Mouse (Mus musculus): Measurements from ENCODE around the gene Gm17660.

The Gm17660 gene

DNA sequence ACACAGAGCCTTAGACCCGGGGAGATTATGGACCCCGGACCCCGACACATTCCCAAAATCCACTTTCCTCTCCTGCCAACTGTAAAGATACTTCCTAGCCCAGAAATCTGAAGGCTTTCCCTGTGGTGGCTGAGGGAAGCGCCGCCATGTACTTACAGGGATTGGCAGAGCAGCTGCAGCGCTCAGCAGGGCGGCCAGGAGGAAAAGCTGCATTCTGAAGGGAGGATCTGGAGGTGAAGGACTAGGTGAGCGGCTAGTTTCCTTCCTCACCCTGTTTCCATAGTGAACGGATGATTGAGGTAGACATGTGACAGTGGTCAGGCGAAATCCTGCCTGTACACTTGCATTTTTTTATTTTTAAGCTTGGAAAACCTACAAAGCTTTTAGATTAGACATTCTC is 1.0 kb downstream of the Gm17660 start:
- no peak for DNase-seq

DNA sequence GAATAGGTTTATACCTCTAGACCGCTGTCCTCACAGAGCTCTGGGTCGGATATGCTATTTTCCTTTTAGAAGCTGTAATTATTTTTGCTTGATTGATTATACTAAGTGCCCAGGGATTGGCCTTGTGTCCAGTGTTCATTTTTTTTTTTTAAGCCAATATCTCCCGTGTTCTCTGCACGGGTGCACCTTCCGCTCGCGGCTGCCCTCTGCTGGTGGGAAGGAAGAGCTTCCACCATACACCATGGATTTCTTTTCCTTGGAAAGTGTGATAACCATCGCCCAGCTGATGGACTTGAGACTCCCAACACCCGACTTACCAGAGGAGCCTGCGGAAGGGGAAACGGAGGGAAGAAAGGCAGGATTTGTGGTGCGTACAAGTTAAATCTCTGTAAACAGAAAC is 3.0 kb downstream of the Gm17660 start:
- peak; percentile 57 for DNase-seq

DNA sequence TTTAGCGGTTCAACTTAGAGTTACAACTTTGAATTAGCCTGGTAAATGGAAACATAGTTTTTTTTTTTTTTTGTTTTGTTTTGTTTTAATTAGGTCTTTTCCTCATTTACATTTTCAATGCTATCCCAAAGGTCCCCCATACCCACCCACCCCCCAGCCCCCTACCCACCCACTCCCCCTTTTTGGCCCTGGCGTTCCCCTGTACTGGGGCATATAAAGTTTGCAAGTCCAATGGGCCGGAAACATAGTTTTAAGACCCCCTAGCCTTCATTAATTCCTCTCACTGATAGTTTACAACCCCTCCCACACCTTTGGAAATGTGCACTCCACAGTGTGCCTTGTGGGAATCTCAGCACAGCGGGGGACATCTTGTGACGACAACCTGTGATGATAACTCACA is 3.8 kb downstream of the Gm17660 start:
- no peak for DNase-seq

DNA sequence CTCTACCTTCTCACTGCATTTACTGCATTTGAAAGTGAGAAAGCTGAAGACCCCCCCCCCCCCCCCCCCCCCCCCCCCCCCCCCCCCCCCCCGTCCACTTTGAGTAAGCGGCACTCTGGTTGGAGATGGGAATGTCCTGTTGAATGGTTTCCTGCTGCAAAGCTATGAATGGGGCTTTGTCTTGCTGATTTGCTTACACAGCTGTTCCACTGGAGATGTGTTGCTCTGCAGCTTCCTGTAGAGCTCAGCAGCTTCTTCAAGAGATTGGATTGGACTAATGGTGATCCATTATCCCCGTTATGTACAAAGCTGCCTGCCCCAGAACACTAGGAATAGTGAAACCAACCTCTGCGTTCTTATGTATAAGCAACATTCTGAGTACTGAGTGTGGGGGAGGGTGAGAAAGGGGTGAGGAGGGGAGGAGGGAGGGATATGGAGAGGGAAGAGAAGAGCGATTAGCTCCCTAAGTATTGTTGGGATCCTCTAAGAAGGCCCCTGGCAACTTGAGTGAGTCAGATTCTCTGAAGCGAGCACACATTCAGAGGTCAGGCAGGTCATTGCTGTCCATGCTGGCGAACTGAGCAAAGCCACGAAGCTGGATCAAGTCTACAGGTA is 5.0 kb downstream of the Gm17660 start:
- no peak for DNase-seq

DNA sequence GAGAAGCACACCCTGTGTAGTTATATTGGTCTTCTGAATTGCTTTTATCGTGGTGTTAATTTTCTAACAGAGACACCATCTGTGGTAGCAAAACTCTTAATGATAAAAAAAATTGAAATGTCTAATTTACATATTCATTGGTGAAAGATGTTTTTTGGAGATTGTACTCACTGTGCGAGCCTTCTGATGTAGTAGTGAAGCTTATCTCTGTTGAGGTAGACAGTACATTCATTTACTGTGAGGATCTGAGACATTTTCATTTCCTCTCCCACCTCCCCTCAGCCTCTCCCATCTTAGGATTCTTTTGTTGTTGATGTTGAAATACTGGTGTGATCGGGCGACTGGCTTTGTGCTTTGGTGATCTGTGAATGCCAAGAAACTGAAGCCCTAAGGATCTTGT is 6.4 kb downstream of the Gm17660 start:
- no peak for DNase-seq

DNA sequence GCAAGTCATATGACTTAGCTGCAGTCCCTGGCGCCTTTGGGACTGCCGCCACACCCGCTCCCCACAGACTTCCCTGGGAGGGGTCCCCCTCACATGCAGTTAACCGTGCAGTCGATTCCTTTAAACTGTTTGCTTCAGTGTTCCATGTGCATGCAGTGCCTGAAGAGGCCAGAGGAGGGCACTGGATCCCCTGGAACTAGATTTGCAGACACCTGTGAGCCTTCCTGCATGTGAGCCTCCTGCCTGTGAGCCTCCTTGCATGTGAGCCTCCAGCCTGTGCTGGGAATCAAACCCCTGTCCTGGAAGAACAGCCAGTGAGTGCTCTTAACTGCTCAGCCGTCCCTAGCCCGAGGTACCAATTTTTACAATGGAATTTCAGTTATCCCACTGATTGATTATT is 8.7 kb downstream of the Gm17660 start:
- DNase-seq = no peak

DNA sequence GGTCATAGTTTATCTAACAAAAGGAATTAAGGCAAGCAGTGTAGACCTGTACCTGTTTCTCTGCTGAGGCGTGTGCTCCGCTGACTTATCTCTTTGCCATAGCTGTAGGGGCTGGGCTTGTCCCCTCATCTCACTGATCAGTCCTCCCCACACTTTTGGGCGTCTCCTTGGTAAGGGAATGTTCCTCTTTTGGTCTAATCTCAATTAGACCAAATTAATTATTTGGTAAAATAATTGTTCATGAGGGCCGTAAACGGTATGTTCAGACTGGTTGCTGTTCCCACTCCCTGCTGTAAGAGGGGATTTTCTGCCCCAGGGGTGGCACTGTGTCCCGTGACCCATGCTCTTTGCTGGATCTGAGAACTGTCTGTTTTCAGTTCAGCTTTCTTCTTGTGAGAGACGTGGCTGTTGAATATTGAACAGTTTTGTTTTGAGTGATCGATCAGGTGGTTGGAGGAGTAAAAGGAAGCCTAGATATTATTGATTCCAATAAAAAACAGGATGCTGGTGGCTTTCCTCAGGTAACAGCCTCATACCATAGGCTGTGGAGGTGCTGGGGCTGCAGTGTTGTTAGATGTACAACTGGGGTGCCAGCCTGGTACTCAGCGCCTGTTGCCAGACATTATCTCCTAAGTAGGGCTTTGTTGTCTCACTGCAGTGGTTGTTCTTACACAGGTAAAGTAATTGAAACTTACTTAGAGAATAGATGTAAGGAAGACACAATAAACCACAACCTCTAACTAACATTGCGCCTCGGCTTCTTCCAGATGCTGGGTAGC is 14.4 kb downstream of the Gm17660 start:
- DNase-seq = no peak

- no peak for DNase-seq
Measured at GRCm38 (mm10) chr5:104061936-104062772, 15.3 kb downstream of the Gm17660 start.

DNA sequence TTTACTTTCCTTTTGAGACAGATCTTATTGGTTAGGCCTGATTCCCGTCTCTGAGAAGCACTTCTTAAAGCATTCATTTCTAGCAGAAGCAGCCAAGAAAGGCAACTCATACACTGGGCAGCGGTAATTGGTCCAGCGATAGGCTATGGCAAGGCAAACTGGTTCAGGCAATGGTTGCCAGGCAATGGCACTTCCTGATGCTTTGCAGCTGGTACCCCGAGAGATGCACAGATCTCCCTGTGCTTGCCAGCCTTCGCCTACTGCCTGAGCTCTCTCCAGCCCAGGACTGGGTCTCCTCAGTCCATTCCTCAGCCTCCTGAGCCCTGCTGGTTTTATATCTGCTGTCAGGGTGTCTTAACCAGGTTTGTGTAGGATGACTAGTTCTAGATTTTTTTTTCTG is 17.0 kb downstream of the Gm17660 start:
- no peak for DNase-seq

GRCm38 (mm10) chr5:104059628-104060027 is 17.8 kb downstream of the Gm17660 start:
- DNase-seq = no peak

DNA sequence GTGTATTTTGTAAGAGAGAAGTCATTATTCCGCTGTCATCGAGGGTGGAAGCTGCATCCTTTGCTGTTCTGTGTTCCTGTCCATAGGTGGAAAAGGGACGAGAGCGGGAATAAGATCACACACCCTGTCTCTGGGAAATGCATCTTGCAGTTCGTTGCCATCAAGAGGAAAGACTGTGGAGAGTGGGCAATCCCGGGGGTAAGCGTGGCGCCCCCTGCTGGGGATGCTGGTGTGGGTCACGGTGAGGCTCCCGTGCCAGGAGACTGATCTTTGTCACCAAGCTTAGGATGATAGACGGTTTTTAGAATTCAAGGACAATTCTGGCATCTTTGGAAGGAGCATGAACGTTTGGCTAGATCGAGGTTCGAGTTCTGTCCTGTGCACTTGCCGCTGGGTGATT is 19.4 kb downstream of the Gm17660 start:
- DNase-seq = no peak

- DNase-seq = no peak
Measured at GRCm38 (mm10) chr5:104056295-104056694, 21.1 kb downstream of the Gm17660 start.

DNA sequence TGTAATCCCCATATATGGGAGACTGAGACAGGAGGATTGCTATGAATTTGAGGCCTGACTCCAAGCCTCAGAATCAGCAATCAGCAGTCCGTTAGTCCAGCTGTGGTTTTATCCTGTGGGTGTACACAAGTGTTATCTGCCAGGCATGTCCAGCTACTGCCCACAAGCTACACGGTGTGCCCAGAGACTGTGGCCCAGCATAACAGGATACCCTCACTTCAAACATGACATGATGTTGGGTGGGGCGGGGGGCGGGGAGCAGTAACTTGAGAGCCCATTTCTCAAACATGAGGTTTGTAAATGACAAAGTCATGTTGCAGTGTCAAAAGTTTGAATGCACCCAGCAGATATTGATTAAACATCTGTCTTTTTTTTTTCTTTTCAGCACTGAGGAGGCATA is 21.6 kb downstream of the Gm17660 start:
- DNase-seq = no peak

DNA sequence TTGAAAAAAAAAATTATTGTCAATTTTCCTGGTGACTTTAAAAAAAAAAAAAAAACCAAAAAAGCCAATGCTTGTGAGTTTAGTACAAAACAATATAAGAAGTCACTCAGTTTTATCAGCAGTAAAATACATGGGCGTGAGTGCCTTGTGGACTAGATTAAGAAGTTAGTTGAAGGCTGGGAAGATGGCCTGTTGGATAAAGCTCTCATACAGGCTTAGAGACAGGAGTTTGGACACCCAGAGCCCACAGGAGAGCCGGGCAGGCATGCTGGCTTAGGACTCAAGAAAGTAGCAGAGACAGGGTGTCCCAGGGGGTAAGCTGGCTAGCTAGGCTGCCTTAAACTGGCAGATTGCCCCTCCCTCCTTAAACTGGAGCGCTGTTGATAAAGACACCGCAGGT is 22.5 kb downstream of the Gm17660 start:
- DNase-seq = no peak

- no peak for DNase-seq
Measured at GRCm38 (mm10) chr5:104052956-104053355, 24.5 kb downstream of the Gm17660 start.

GRCm38 (mm10) chr5:104048139-104048538 is 29.3 kb downstream of the Gm17660 start:
- DNase-seq = no peak

DNA sequence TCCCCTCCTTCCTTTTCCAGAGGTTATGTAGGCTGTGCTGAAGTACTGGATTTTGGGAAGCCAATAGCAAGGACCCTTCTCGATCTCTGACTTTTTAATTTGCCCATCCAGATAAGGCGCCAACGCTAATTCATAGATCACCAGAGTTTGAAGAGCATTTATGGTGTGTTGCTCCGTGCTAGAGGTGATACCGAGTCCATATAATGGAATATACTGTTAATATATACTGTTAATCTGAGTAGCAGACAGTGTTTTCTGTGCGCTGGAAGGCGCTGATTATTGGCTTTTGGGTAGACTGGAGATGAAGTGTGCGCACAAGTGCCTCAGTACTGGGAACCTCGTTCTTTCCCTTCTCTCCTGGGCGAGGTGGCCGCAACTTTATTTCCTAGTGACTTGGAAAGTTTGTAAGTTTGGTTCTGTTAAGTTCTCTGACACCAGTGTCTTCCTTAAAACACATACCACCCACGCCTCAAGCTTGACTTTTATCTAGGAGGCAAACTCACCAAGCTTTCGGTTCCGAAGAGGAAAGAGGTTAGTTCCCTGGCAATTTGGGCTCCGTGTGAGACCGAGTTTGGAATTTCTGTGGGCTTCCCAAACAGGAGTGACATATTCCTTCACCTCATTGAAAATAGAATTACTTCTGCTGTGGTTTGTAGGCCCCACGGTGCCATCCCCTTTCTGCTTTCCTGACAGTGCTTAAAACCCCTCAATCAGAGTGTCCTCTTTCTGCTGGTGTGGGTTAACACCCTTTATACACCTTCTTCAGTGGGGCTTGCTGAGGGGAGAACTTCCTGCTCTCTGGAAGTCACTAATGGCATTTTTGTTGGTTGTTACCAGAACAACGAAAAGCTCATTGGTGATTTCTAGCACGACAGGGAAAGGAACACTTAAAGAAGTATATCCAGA is 30.0 kb downstream of the Gm17660 start:
- DNase-seq = no peak

DNA sequence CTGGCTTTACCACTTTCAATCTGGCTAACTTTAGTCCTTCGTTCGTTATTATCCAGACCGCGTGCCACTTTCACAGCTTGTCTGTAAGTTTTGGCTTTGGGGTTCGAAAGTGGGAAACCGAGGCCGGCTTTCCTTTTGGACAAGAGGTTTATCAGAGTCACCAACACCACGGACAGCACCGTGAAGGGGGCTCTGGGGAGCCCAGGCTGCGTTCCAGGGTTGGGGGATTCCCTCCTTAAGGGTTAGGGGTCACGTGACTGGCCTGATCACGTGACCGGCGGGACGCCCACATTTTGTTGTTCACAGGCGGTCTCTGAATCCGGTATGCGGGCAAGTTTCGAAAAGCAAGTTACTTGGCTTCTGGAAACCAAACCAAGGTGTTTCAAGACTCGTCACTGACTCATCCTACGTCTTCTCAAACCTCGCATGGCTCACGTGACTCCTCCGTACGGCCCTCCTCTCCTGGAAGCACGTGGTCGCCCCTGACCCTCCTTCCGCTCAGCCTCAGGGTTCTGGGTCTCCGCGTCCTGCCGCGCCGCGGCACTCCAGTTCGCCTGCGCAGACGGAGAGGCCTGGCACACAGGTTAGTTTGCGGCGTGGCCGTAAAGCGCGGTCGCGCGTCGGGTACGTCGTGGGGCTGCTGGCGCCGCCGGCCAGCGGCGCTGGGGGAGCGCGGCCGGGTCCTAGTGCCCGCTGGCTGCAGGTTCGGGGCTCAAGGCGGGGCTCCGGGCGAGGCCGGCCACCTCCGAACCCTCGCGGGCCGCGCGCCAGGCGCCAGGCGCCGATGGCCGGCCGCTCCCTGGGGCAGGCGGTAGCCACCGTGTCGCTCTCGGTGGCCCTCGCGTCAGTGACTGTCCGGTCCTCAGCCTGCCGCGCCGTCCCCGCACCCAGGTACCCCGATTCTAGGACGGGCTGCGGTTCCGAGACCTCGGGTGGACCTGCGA is 30.9 kb downstream of the Gm17660 start, which contains the start of gene Nudt9:
Gene Nudt9 (plus strand): TSS at position 51 of the 944 bp plus-strand sequence.
- DNase-seq = peak; percentile 99

GRCm38 (mm10) chr5:104043704-104044103 is 33.7 kb downstream of the Gm17660 start:
- no peak for DNase-seq

DNA sequence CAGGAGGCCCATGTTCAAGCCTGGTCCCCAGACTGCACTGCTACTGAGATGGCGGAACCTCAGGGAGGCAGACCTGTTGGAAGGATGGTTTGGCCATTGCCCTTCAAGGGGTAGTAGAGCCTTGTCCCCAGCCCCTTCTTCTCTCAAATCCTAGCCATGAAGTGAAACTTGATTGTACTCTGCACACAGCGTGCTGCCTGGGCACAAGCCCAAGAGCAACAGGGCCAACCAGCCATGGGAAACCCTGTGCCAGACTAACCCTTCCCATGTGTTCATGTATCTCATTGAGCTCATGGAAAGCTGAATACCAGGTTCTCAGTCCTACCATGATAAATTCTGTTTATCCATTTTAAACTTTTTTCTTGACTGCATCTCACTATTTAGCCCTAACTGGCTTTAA is 34.5 kb downstream of the Gm17660 start:
- DNase-seq = no peak

GRCm38 (mm10) chr5:104039154-104039932 is 38.1 kb downstream of the Gm17660 start:
- DNase-seq = peak; percentile 37
